Mouse (Mus musculus): ENCODE measurements at regions not wholly inside any gene's neighbourhood (a gene's known extent, or its start where the extent isn't known, plus 50 kb on each side); places are given as distances from the start of the nearest gene placed in this dataset.

GRCm38 (mm10) chr3:10697698-10698452 is 362.4 kb upstream of the Gm38303 start:
- no peak for DNase-seq

GRCm38 (mm10) chr3:10685501-10685951 is 350.0 kb upstream of the Gm38303 start:
- no peak for DNase-seq

- peak; percentile 11 for DNase-seq
These were observed 349.5 kb upstream of the Gm38303 start for GRCm38 (mm10) chr3:10684885-10685500.

GRCm38 (mm10) chr3:10681938-10682337 is 346.5 kb upstream of the Gm38303 start:
- no peak for DNase-seq

GRCm38 (mm10) chr3:10647975-10648511 is 312.6 kb upstream of the Gm38303 start:
- no peak for DNase-seq
